Mouse (Mus musculus) kidney, postnatal 25 days (tissue): ENCODE results near the gene Hyal5.

Experiments used
- DNase-seq, 2 experiments: peaks; one replicate each; pipeline ENCODE4 v3.0.0; 2021; ENCODE audit warnings: mixed read lengths in 2 of 2

The Hyal5 gene

DNA sequence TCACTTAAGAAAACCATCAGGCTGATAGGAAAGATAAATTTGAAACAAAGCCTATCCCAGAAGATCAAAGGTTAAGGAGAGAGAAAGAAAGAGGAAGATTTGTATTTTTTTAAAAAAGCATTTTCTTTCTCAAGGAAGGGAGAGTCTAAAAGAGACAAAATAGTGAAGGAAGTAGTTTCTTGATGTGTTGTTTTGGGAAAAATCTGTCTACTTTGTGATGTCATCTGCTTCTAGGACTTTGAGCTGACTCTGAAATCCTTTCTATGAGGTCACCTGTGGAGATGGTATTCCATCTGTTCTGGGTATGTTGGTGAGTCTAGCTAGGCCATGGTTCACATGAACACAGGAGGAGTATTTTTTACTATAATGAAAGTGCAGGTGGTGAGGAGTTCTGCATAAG lies at the start of gene Hyal5:
Hyal5 (plus strand) TSS at position 301 of the 400 bp plus-strand sequence.
- DNase-seq = no peak

DNA sequence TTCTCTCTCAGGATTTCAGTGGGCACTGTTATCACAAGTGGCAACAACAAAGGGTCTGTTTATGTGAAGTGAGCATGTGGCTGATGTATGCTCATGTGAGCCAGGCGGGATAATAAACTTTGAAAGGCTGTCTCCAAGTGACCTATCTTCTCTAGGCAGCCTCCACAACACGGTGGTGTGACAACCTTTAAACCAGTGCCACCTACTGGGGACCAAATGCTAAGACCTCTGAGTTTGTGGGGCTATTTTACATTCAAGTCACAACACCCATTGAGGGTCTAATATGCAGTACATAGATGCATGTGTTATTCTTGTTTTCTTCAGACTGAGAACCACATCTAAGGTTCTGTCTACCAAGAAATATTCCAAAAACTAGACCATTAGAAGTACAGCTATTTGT lies 35.7 kb upstream of the Hyal5 start:
- DNase-seq = no peak

GRCm38 (mm10) chr6:24860320-24860719 lies 2.5 kb downstream of the Hyal5 start:
- peak in 1 of 2 experiments; percentile 47 for DNase-seq

GRCm38 (mm10) chr6:24863649-24864048 lies 5.9 kb downstream of the Hyal5 start:
- DNase-seq = no peak

DNA sequence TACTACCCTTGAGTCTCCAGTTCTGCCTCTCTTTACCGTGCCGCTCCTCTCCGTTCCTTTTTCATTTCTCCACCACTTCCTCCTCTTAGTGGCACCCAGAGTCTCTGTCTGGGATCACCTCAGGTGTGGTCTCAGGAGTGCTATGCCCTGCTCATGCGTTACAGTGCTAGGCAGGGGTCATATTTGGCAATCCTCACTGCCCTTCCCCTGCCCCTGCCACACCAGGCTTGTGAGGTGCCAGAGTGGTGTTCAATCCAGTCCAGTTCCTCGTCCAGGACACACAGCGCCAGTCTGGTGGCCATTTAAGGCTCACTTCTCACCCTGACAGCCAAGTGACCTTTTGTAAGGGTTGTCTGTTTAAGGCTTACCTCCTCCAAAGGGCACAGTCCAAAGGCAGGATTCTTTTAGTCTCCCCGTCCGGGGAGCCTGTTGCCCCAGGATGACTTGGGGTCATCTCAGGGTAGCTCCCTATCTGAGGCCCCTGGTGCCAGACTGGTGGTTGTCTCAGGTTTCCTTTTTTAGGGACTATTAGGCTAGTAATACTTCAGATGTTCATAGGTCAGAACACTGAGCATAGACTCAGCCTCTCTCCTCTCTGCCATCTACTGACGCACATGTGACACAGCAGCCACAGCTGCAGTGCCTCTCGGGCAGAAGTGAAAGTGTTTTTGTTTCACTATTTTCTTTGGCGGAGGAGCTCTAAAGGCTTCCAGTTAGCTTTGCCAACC lies 36.5 kb downstream of the Hyal5 start:
- peak; percentile 32 to 64 for DNase-seq

- DNase-seq = no peak
These were observed 37.0 kb downstream of the Hyal5 start for GRCm38 (mm10) chr6:24894874-24895183.

DNA sequence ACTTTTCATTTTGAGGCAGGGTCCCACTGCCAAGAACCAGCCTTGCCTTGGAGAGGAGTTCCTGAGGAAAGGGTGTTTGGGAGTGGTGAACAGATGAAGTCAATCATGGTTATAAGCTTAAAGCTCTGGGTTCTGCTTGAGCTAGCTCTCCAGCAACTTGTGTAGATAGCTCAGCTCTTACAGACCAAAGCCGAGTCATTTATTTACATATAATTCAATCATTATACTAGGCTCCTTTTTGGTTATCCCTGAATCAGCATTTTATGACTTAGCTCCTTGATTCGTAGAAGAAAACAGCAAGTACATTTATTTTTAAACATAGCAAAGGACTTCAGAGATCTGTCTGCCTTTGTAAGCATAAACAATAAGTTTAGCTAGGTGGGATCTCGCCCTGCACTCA lies 47.3 kb downstream of the Hyal5 start:
- DNase-seq = no peak

- DNase-seq = no peak
These were observed 50.0 kb downstream of the Hyal5 start for GRCm38 (mm10) chr6:24907824-24908223.

DNA sequence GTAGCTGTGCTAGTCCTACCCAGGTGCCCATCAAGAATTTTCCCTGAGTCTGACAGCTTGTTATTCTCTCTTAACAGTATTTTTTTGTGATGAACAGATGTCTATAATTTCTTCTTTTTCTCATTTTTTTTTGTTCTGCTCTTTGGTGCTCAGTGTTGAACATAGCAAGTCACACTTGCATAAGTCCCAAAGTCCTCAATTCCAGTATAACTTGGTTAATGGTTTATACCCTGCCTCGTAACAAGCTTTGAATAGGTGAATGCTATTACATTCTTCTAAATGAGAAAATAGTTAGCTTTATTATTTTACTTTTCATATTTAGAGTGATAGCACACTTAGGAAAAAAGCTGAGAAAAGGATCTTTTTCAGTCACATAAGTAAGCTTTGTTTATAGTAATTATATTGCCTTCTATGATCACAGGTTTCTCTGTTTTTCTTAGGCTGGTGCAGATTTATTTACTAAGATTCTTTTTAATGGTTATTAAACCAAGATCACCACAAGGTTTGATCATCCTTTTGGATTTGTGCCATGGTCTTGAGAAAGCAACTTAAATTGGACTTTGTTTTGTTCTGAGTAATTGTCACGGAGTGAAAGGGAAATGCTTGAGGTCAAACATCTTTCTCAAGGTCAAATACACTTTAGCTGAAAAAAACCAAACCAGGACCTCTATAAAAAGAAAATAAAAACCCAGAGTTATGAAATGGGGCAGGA lies 52.4 kb downstream of the Hyal5 start:
- no peak for DNase-seq

- DNase-seq = peak; percentile 16 to 66
These were observed 52.9 kb downstream of the Hyal5 start for GRCm38 (mm10) chr6:24910728-24911105.

DNA sequence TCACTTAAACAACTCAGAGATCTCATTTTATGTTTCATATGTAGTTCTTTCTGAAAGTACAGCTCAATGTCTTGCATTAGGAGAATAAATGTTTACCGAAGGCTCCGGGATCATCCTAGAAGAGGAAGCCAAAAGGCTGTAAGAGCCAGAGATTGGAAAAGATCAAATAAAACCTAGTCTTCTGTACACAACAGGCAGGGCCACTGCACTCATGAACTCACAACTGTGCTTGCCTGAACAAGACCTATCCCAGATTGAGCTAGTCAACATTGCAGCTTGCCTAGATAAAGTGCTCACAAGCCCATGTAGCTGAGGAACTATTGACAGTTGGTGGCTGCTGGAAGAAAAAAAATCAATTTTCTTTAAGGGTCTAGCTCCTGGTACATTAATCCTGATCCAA lies 55.8 kb downstream of the Hyal5 start:
- DNase-seq = no peak

DNA sequence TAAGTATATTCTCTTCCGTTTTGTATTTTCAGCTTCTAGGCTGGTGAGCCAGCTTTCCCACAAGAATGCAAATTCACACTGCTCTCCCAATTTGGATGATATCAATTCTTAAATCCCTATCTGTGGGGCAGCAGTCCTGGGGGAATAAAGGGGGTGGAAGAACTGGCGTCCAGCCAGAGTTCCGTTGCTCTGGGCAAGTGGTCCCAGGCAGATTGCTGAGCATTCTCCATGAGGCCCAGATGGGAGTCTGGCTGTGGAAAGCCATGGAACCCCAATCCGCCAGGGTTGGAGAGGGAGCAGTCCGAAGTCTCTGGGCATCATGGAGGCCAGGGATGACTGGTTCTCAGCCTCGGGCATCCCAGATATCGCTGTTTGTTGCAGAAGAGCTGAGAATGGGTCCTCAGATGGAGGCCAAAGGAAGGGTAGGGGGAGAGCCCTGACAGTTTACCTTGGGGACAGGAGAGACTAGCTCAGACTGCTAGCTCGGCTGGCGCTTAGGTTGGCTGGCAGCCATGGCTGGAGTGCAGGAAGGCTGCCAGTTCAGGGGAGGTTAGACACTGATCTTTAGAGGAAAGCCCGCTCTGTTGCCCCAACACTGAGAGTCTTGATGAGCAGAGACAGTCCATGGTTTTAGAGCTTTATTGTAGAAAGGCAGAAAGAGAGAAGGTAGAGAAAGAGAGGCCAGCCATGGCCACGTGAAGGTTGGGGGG lies 67.4 kb downstream of the Hyal5 start:
- no peak for DNase-seq
